In genomic region chr15:101973414-101974077, GRCm38 (mm10) we compare ENCODE assay signal across 8 mouse cellular contexts. TPM values are rescaled to one million over a fixed set of nuclear protein-coding genes. Genes with fewer than 3 reads are reported as not detected.
DNase-seq lines count a peak whose midpoint lies in the region; ATAC-seq lines count a peak whose summit lies in the region.

No protein-coding gene starts in this region.

- H3K9ac ChIP-seq in forebrain, embryonic 16.5 days (replicated peaks; ENCODE audit: low read depth, low read length) = no peak overlapping the region
- peak overlapping the region; percentile 11; the same call in 1 of the 2 replicates for H3K9ac ChIP-seq in hindbrain, embryonic 11.5 days (ENCODE audit: low read depth, low read length)

- no peaks in the 10 kb centered on the region for H3K9me3 ChIP-seq in forebrain, embryonic 16.5 days (ENCODE audit: control insufficient read depth, low read length)
- H3K9me3 ChIP-seq in hindbrain, embryonic 11.5 days (ENCODE audit: control insufficient read depth, low read length) = no peaks in the 10 kb centered on the region

- H3K4me3 ChIP-seq in forebrain, embryonic 16.5 days (replicated peaks; ENCODE audit: low read length) = no peak overlapping the region
- no peak overlapping the region for H3K4me3 ChIP-seq in hindbrain, embryonic 11.5 days (ENCODE audit: low read depth, low read length)

- no peaks in the 10 kb centered on the region for H3K27me3 ChIP-seq in forebrain, embryonic 16.5 days (replicated peaks; ENCODE audit: control insufficient read depth, insufficient read depth, low read length)
- H3K27me3 ChIP-seq in hindbrain, embryonic 11.5 days (ENCODE audit: control insufficient read depth, insufficient read depth, low read length) = no peaks in the 10 kb centered on the region

- peak; percentile 73 for ATAC-seq in forebrain, embryonic 16.5 days
- ATAC-seq in hindbrain, embryonic 11.5 days (ENCODE audit: low FRiP score) = peak; percentile 68

- WGBS in forebrain, embryonic 16.5 days = 10% methylated on average over 15 of the region's 15 CpGs
- WGBS in hindbrain, embryonic 11.5 days = 10% methylated on average over 15 of the region's 15 CpGs

- H3K27ac ChIP-seq in forebrain, embryonic 16.5 days (ENCODE audit: low read length) = no peak overlapping the region
- H3K27ac ChIP-seq in hindbrain, embryonic 11.5 days (ENCODE audit: low read depth, low read length) = no peak overlapping the region

- peak; percentile 96 for DNase-seq in MN1 (ENCODE audit: low spot score)
- peak; percentile 62 for DNase-seq in cerebellum, adult 11-12 months
- DNase-seq in hindbrain, embryonic 11.5 days (ENCODE audit: low spot score) = peak; percentile 100
- DNase-seq in layer of hippocampus, postnatal 14 days (ENCODE audit: low spot score in 2 of 2) = peak; percentile 98
- DNase-seq in lung, postnatal 4 days = peak; percentile 90 to 96
- peak; percentile 95 for DNase-seq in retina, postnatal 1 day
- peak; percentile 79 to 84 for DNase-seq in thymus, postnatal 36 days

- no peaks in the 10 kb centered on the region for H3K36me3 ChIP-seq in forebrain, embryonic 16.5 days (ENCODE audit: control insufficient read depth, insufficient read depth)
- H3K36me3 ChIP-seq in hindbrain, embryonic 11.5 days (ENCODE audit: control insufficient read depth, insufficient read depth, low read length) = no peaks in the 10 kb centered on the region

- H3K4me2 ChIP-seq in forebrain, embryonic 16.5 days (ENCODE audit: low read length) = no peak overlapping the region
- no peak overlapping the region; the same call in 1 of the 2 replicates for H3K4me2 ChIP-seq in hindbrain, embryonic 11.5 days (replicated peaks; ENCODE audit: low read depth, low read length)

- H3K4me1 ChIP-seq in forebrain, embryonic 16.5 days (replicated peaks; ENCODE audit: control insufficient read depth, insufficient read depth, low read length) = peaks cover 10% of the 10 kb centered on the region
- H3K4me1 ChIP-seq in hindbrain, embryonic 11.5 days (replicated peaks; ENCODE audit: control insufficient read depth, insufficient read depth, low read length) = no peaks in the 10 kb centered on the region; the same call in none of the 2 replicates

RNA-seq across cellular contexts. Expression of gene Krt78, which starts 19.5 kb away (rescaled TPM):
- not detected in 2 replicates for polyA plus RNA-seq in forebrain, embryonic 16.5 days (2015; fragmentation: Nextera tagmentation; extraction: Ambion mirVana)
- 0.11 TPM in 1 of 2 replicates, not detected in the other for polyA plus RNA-seq in hindbrain, embryonic 11.5 days (2014; fragmentation: Nextera tagmentation; extraction: Ambion mirVana)
- total RNA-seq in layer of hippocampus, postnatal 14 days (2021) = not detected

RNA-seq across cellular contexts. Expression of gene Krt8, which starts 30.7 kb away (rescaled TPM):
- polyA plus RNA-seq in forebrain, embryonic 16.5 days (2015; fragmentation: Nextera tagmentation; extraction: Ambion mirVana) = 2.4 and 3.7 TPM in 2 replicates
- polyA plus RNA-seq in hindbrain, embryonic 11.5 days (2014; fragmentation: Nextera tagmentation; extraction: Ambion mirVana) = 22.4 and 27.8 TPM in 2 replicates
- 1 to 10 TPM in 1 of 2 experiments, under 1 TPM in 1; 0.31 to 1.6 TPM for total RNA-seq in layer of hippocampus, postnatal 14 days (2021)

RNA-seq across cellular contexts. Expression of gene Krt79, which starts 33.4 kb away (rescaled TPM):
- polyA plus RNA-seq in forebrain, embryonic 16.5 days (2015; fragmentation: Nextera tagmentation; extraction: Ambion mirVana) = 0.15 and 0.38 TPM in 2 replicates
- 0.27 TPM in 1 of 2 replicates, not detected in the other for polyA plus RNA-seq in hindbrain, embryonic 11.5 days (2014; fragmentation: Nextera tagmentation; extraction: Ambion mirVana)
- total RNA-seq in layer of hippocampus, postnatal 14 days (2021) = under 1 TPM in 1 of 2 experiments, not detected in 1; 0.44 TPM

RNA-seq across cellular contexts. Expression of gene Krt4, which starts 49.0 kb away (rescaled TPM):
- polyA plus RNA-seq in forebrain, embryonic 16.5 days (2015; fragmentation: Nextera tagmentation; extraction: Ambion mirVana) = 0.55 TPM in 1 of 2 replicates, not detected in the other
- not detected in 2 replicates for polyA plus RNA-seq in hindbrain, embryonic 11.5 days (2014; fragmentation: Nextera tagmentation; extraction: Ambion mirVana)
- not detected for total RNA-seq in layer of hippocampus, postnatal 14 days (2021)

RNA-seq across cellular contexts. Expression of gene Krt18, which starts 54.4 kb away (rescaled TPM):
- polyA plus RNA-seq in forebrain, embryonic 16.5 days (2015; fragmentation: Nextera tagmentation; extraction: Ambion mirVana) = 4.4 TPM in 2 replicates
- 20.5 and 22.7 TPM in 2 replicates for polyA plus RNA-seq in hindbrain, embryonic 11.5 days (2014; fragmentation: Nextera tagmentation; extraction: Ambion mirVana)
- total RNA-seq in layer of hippocampus, postnatal 14 days (2021) = 1 to 10 TPM in 1 of 2 experiments, under 1 TPM in 1; 0.45 to 3.4 TPM
